Mouse (Mus musculus): Measurements from ENCODE around the gene Gpat3.

Gpat3 gene

DNA sequence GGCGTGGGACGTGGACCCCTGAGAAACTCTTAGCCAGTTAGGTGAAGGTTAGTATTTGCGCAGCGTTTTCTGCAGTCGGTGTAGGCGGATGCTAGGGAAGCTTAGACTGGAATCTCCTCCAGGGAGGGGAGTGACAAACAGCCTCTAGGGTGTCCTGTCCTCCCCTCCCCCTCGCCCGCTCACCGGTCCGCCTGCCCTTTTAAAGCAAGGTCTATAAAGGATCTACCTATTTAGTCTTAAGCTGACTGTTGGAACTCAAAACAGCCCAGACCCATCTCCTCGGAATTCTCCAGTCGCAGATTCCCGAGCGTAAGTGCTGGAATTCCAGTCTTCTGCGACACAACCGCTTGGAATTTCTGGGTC, at the start of gene Gpat3:
Gpat3 (plus strand) TSS at position 229 of the 363 bp plus-strand sequence.
- no peak for DNase-seq

DNA sequence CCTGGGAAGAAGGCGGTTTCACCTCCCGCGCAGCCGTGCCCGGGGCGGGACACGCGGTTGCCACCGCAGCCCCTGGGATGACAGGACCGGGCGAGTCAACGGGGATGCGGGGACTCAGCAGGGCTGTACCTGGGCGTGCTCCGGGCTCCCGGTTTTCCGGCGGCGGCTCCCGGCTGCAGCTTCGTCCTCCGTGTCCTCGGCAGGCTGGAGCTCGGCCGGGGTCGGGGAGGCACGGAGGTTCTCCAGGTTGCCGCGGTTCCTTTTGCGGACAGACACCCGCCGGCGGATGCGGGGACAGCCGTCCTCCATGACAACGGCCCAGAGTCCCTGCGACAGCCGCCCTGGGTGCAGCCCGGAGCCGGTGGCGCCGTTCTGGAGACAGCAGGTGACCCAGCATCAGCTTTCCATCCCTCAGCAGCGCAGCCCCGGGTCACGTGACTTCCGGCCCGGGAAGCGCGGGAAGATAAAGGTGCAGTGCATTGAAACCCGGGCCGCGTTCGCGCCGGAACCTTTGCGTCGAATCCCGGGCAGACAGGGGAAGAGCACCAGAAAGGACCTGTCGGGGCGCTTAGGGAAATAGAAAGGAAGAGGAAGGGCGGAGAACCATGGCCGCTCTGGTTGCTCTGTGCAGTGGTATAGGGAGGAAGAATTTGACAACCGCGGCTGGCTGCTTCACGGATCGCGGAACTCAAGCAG, 47.2 kb upstream of the Gpat3 start, which contains the start of the genes Helq and Mrps18c:
Helq (minus strand) TSS at position 434 of the 696 bp plus-strand sequence.
Mrps18c (plus strand) TSS at position 463 of the 696 bp plus-strand sequence.
- peak; percentile 95 for DNase-seq

DNA sequence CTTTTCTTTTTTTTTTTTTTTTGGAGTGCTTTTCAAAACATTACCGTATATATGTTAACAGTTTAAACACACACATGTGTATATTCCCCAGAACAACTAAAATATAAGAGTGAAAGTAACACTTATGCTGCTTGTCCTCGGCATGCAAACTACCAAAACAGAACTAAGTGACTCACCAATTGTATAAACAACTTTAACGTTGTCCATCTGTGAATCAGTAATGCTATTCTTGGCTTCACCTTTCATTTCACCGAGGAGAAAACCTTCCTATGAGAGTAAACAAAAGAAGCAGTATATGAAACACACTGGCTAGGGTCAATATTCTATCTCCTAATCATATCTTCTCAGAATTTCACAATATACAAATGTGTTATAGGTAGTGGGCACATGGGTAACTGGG, 27.2 kb upstream of the Gpat3 start:
- no peak for DNase-seq

- DNase-seq: peak; percentile 30
These were observed 25.7 kb upstream of the Gpat3 start for GRCm38 (mm10) chr5:100819568-100820480.

GRCm38 (mm10) chr5:100820483-100821184, 24.9 kb upstream of the Gpat3 start, which contains the start of gene Abraxas1:
TSS of gene Abraxas1 (minus strand) at chr5:100820965.
- DNase-seq: peak; percentile 93

DNA sequence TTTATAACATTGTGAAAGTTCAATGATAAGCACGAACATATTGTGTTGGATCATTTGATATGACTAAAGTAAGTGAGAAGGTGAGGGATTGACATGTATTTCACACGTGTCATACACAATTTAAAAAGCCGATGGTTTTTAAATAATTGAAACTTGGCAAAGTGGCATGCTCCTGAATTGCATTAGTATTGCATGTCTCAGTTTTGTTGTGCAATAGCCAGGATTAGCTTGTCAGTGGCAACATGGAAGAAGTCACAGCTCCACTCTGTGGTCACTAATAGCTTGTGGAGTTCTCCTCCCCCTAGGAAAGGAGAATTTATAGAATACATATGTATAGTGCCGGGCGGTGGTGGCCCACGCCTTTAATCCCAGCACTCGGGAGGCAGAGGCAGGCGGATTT, 24.1 kb upstream of the Gpat3 start:
- no peak for DNase-seq

- DNase-seq: no peak
These were observed 22.7 kb upstream of the Gpat3 start for GRCm38 (mm10) chr5:100822826-100823225.

DNA sequence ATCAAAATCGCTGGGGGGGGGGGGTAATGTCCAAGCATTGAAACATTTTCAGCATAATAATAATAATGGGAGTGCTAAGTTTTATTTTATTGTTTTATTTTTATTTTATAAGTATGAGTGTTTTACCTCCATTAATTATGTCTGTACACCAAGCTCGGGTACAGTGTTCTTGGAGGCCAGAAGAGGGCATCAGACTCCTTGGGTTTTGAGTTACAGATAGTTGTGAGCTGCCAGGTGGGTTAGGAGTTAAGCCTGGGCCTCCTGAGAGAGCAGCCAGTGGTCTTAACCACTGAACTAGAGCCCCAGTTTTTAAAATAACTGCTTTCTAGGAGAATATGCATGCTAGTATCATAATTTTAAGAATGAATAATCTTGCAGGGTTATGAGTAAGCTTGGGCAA, 19.5 kb upstream of the Gpat3 start:
- peak; percentile 37 for DNase-seq

- no peak for DNase-seq
These were observed 19.0 kb upstream of the Gpat3 start for GRCm38 (mm10) chr5:100826531-100826930.

- DNase-seq: no peak
These were observed 16.8 kb upstream of the Gpat3 start for GRCm38 (mm10) chr5:100828701-100829100.

GRCm38 (mm10) chr5:100832680-100833079, 12.8 kb upstream of the Gpat3 start:
- DNase-seq: no peak

DNA sequence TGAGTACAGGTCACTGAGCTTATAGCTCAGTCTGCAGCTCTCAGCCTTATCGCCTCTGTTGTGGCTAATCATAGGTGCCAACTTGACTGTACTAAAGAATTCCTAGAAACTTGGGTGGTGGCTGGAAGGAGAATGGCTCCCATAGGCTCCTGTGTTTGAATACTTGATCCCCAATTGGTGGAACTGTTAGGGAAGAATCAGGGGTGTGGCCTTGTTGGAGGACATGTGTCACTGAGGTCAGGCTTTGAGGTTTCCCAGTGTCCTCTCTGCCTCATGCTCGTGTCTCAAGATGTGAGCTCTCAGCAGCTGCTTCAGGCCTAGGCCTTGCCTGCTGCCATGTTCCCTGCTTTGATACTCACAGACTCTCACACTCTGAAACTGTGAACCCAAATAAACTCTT, 11.7 kb upstream of the Gpat3 start:
- DNase-seq: no peak

DNA sequence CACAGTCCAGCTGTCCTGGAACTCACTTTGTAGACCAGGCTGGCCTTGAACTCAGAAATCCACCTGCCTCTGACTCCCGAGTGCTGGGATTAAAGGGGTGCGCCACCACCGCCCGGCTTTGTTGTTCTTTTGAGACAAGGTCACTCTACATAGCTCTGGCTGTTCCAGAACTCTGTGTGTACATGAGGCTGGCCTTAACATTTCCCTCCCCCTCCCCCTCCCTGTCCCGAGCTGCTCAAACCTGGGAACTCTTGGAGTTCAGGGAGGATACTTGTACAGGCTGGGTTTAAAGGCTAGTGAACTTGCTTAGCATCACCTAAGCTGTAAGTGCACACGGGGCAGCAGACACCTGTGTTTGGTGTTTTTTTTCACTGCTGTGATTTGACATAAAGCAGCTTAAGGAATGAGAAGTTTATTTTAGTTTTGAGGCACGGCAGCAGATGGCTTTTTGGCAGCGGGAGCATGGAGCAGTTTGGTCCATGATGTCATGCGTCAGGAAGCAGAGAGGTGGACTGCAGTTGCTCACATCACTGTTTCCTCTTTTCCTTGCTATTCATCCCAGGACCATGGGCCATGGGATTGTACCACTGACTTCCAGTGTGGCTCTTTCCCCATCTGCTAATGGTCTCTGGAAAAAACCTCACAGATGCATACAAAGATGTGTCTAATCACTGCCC, 9.5 kb upstream of the Gpat3 start:
- DNase-seq: no peak

DNA sequence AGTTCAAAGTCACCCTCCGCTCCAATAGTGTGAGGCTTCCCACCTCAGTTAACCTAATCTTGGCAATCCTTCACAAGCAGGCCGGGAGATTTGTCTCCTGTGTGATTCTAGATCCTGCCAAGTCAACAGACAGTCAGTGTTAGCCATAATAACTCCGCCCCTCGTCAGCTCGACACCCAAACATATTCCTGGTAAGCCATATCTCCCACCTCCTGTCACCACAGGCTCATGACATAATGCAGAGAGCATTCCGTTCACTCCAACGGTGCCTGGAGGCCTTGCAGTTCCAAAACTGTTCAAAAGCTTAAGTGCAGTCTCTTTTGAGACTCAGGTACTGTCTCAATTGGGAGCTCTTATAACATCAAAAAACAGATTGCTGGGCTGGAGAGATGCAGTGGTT, 7.6 kb upstream of the Gpat3 start:
- no peak for DNase-seq

DNA sequence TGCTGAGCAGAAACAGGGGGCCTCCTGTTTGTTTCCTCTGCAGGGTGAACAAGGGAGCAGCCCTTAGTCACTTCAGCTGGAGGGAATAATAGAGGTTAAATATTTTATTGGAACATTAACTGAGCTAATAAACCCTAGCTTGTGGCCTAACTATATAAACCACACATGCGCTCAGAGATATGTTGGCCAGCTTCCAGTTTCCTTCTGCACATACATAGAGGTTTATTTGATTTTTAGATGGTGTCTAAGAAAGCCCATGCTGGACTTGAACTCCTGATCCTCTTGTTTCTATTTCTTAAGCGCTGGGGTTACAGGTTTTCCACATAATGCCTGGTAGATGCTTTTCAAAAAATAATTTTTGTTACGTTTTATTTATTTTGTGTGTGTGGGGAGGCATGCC, 1.0 kb upstream of the Gpat3 start:
- no peak for DNase-seq

GRCm38 (mm10) chr5:100845848-100846598, 510 bp downstream of the Gpat3 start:
- DNase-seq: peak; percentile 62

- DNase-seq: no peak
These were observed 1.0 kb downstream of the Gpat3 start for GRCm38 (mm10) chr5:100846599-100846920.

DNA sequence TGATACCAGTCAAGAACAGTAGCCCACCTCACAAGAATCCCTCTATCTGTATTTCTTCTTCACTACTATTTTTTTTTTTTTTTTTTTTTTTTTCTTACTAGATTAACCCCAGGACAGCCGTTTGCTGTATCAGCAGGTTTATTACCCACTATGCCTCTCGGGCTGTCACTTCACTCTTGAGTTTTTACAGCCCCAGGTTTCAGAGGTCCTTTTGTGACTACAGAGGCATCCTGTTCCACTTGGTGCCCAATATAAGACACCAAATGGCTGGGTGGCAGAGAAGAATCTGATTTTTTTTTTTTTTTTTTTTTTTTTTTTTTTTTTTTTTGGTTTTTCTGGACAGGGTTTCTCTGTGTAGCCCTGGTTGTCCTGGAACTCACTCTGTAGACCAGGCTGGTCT, 1.6 kb downstream of the Gpat3 start:
- no peak for DNase-seq

DNA sequence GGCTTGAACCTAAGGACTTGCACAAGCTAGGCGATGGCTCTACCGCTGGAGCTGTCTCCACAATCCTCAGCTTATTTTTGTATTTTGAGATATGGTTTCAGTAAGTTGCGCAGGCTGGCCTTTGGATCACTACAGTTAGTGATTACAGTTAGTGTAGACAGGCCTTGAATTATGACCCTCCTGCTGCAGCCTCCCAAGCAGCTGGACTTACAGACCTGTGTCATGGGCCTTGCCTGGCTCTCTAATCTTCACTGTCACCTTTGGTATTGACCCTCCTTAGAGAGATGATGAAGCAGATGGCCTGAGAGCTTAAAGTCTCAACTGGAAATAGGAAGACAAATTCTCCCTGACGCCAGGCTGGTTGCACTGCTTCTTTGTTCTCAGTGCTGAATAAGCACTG, 8.4 kb downstream of the Gpat3 start:
- DNase-seq: no peak

- DNase-seq: no peak
These were observed 11.0 kb downstream of the Gpat3 start for GRCm38 (mm10) chr5:100856552-100856951.

DNA sequence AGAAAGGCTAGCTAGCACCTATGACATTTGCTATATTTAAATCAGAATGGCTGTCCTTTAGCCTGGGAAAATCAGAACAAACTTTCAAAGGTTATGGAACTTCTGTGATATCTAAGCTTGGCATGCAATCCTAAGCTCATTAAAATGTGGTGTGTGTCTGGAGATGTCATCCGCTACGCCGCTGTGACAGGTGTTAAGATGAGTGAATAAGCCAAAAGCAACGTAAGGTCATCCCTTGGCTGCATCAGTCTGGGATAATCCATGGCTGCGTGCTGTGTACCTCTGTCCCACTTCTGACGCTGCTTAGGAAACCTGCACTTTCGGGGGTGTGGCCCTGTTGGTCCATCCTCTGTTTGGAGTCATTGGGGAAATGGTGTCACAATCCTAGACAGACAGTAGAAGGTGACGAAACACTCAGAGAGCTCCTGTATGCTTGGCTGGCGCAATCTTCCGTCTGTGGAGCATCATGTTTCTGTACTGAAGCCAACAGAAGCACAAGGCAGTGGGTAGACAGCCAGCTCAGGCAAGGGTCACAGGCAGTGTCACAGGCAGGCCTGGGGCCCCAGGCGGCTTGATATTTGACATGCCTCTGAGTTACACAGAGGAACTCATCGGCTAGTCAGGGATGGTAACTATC, 15.0 kb downstream of the Gpat3 start:
- no peak for DNase-seq

- DNase-seq: no peak
These were observed 15.6 kb downstream of the Gpat3 start for GRCm38 (mm10) chr5:100861140-100861539.

All from embryo, embryonic 11 days (tissue).